Mouse (Mus musculus) spleen, adult 2 months (tissue): ENCODE measurements around the gene Kdm5c.

Experiments
- CTCF ChIP-seq: fragments of 200-500 bp; IDR thresholded peaks from 2 replicates; pipeline ENCODE4 v1.5.1; 2011; ENCODE audit warnings: mild to moderate bottlenecking, inconsistent platforms; ENCODE audit not compliant: insufficient read depth, insufficient read length, insufficient replicate concordance; ENCODE audit errors: extremely low read depth
- POLR2A ChIP-seq: fragments of 200-500 bp; IDR thresholded peaks from 2 replicates; pipeline ENCODE4 v1.6.1; 2011; ENCODE audit warnings: low read depth, low read length, inconsistent platforms

DNA sequence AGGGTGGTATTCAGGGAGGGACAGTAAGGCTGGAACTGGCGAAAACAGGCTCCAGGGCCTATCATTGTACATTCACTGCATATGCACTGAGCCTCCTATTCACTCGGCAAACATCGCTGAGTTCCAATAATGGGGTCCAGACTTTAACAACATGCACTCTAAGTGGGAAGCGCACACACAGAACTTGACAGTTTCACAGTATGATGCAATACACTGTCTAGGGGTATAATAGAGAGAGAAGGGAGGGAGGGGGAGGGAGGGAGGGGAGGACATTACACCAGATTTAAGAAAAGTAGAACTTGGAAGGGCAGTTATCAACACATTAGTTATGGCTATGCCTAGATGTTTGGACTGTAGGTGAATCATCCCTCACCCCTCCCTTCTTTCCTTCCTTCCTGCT lies 29.6 kb upstream of the Kdm5c start:
- TF ChIP-seq CTCF (no peak), POLR2A (no peak)
